In the genomic region with DNA sequence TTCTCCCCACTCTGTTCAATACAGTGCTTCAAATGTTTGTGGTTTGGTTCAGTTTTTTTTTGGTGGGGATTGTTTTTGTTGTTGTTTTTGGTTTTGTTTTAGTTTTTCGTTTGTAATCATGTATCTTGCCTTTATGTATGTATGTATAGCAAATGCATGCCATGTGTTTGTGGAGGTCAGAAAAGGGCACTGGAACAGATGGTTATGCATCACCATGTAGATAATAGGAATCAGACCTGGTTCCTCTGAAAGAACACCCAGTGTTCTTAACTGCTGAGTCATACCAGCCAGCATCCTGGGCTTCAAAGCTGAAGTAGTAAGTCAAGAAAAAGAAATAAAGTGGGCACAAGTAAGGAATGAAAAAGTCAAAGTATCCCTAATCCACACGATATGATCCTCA, we compare ENCODE assay signal across 29 mouse cellular contexts.
DNase-seq lines count a peak whose midpoint lies in the region; ATAC-seq and TF ChIP-seq lines count a peak whose summit lies in the region.
"Had no signal": no experiment of that assay in that cellular context is flagged by ENCODE, and none has a peak within 500 bp of the region (broad histone marks: within the 10 kb centered on the region; RNA-seq: fewer than 3 reads in every experiment).

No protein-coding gene starts in this region.

- no peaks in the 10 kb centered on the region for H3K9me3 ChIP-seq in embryonic facial prominence, embryonic 11.5 days (replicated peaks; ENCODE audit: control insufficient read depth, low read length)
- H3K9me3 ChIP-seq in embryonic facial prominence, embryonic 10.5 days, result no peaks in the 10 kb centered on the region
- H3K9me3 ChIP-seq in lung, postnatal 0 days (ENCODE audit: low read length), result no peaks in the 10 kb centered on the region
- H3K9me3 ChIP-seq: embryonic facial prominence, embryonic 13.5 days; forebrain, embryonic 13.5 days; heart, embryonic 12.5 days; heart, embryonic 15.5 days; hindbrain, embryonic 10.5 days; hindbrain, embryonic 13.5 days; intestine, embryonic 15.5 days had no signal

- H3K27ac ChIP-seq in embryonic facial prominence, embryonic 11.5 days (replicated peaks; ENCODE audit: low read depth, low read length), result no peak overlapping the region
- no peak overlapping the region for H3K27ac ChIP-seq in embryonic facial prominence, embryonic 10.5 days (replicated peaks)
- H3K27ac ChIP-seq in lung, postnatal 0 days (ENCODE audit: low read length), result no peak overlapping the region
- H3K27ac ChIP-seq: embryonic facial prominence, embryonic 13.5 days; forebrain, embryonic 13.5 days; heart, embryonic 15.5 days; hindbrain, embryonic 10.5 days; hindbrain, embryonic 13.5 days; intestine, embryonic 15.5 days had no signal

- DNase-seq in embryonic facial prominence, embryonic 11.5 days (ENCODE audit: low spot score), result peak; percentile 53
- no peak for DNase-seq in embryonic facial prominence, embryonic 10.5 days (ENCODE audit: low spot score)
- DNase-seq in 3T3-L1 (ENCODE audit: low read depth, low spot score), result peak; percentile 86
- peak; percentile 12 for DNase-seq in embryo, embryonic 10.5 days (ENCODE audit: low spot score)
- DNase-seq in left cerebral cortex, adult 9 months (ENCODE audit: low spot score in 2 of 2), result no peak
- DNase-seq in adrenal gland, adult 18-20 months (ENCODE audit: low spot score in 2 of 2), result no peak
- no peak for DNase-seq in lung, postnatal 0 days (ENCODE audit: low spot score)
- DNase-seq: adrenal gland, adult 8-10 months; adrenal gland, postnatal 25 days; cerebellum, adult 11-12 months; cerebellum, adult 8-10 months; cerebellum, postnatal 10 days; cerebellum, postnatal 36 days; gastrocnemius, postnatal 10 days; gastrocnemius, postnatal 36 days; heart, postnatal 10 days; heart, postnatal 36 days; kidney, adult 11 months had no signal

- TF ChIP-seq EP300 in lung, postnatal 0 days (IDR thresholded peaks at IDR 0.05), result no peak

- H3K4me1 ChIP-seq in embryonic facial prominence, embryonic 11.5 days (ENCODE audit: control insufficient read depth, insufficient read depth, low read length), result no peaks in the 10 kb centered on the region
- no peaks in the 10 kb centered on the region for H3K4me1 ChIP-seq in embryonic facial prominence, embryonic 10.5 days
- H3K4me1 ChIP-seq in lung, postnatal 0 days (ENCODE audit: insufficient read depth, low read depth, low read length), result no peaks in the 10 kb centered on the region
- H3K4me1 ChIP-seq: embryonic facial prominence, embryonic 13.5 days; forebrain, embryonic 13.5 days; heart, embryonic 12.5 days; heart, embryonic 15.5 days; hindbrain, embryonic 10.5 days; hindbrain, embryonic 13.5 days; intestine, embryonic 15.5 days had no signal

- no peaks in the 10 kb centered on the region for H3K36me3 ChIP-seq in embryonic facial prominence, embryonic 11.5 days (replicated peaks; ENCODE audit: control insufficient read depth, insufficient read depth, low read depth, low read length)
- no peaks in the 10 kb centered on the region for H3K36me3 ChIP-seq in embryonic facial prominence, embryonic 10.5 days (replicated peaks)
- H3K36me3 ChIP-seq in lung, postnatal 0 days (ENCODE audit: insufficient read depth, low read length), result no peaks in the 10 kb centered on the region
- H3K36me3 ChIP-seq: embryonic facial prominence, embryonic 13.5 days; G1E; heart, embryonic 12.5 days; heart, embryonic 15.5 days; hindbrain, embryonic 10.5 days; hindbrain, embryonic 13.5 days; intestine, embryonic 15.5 days had no signal

- H3K4me3 ChIP-seq in embryonic facial prominence, embryonic 11.5 days (ENCODE audit: low read depth, low read length), result no peak overlapping the region
- no peak overlapping the region for H3K4me3 ChIP-seq in embryonic facial prominence, embryonic 10.5 days
- H3K4me3 ChIP-seq in lung, postnatal 0 days (ENCODE audit: low read depth, low read length), result no peak overlapping the region
- H3K4me3 ChIP-seq: embryonic facial prominence, embryonic 13.5 days; erythroblast, embryonic 14.5 days; forebrain, embryonic 13.5 days; heart, embryonic 12.5 days; heart, embryonic 15.5 days; hindbrain, embryonic 10.5 days; hindbrain, embryonic 13.5 days; intestine, embryonic 15.5 days had no signal

- no peak overlapping the region for H3K4me2 ChIP-seq in embryonic facial prominence, embryonic 11.5 days (ENCODE audit: low read depth, low read length)
- H3K4me2 ChIP-seq in lung, postnatal 0 days (replicated peaks; ENCODE audit: low read depth, low read length), result no peak overlapping the region
- H3K4me2 ChIP-seq: embryonic facial prominence, embryonic 13.5 days; forebrain, embryonic 13.5 days; heart, embryonic 12.5 days; heart, embryonic 15.5 days; hindbrain, embryonic 13.5 days; intestine, embryonic 15.5 days had no signal

- H3K9ac ChIP-seq in embryonic facial prominence, embryonic 11.5 days (replicated peaks; ENCODE audit: low read length), result no peak overlapping the region
- H3K9ac ChIP-seq in lung, postnatal 0 days (replicated peaks; ENCODE audit: low read depth), result no peak overlapping the region
- H3K9ac ChIP-seq: embryonic facial prominence, embryonic 13.5 days; forebrain, embryonic 13.5 days; heart, embryonic 12.5 days; heart, embryonic 15.5 days; hindbrain, embryonic 13.5 days; intestine, embryonic 15.5 days had no signal

- TF ChIP-seq CTCF in lung, postnatal 0 days (IDR thresholded peaks at IDR 0.05), result no peak

- 50% methylated on average over 2 of the region's 2 CpGs for WGBS in embryonic facial prominence, embryonic 11.5 days
- 55% methylated on average over 2 of the region's 2 CpGs for WGBS in embryonic facial prominence, embryonic 10.5 days
- WGBS in lung, postnatal 0 days, result 52% methylated on average over 2 of the region's 2 CpGs

- no peak for ATAC-seq in embryonic facial prominence, embryonic 11.5 days (replicated peaks; ENCODE audit: insufficient number of reproducible peaks, low FRiP score, low TSS enrichment, low read depth)
- no peak for ATAC-seq in lung, postnatal 0 days
- ATAC-seq: forebrain, embryonic 13.5 days; forebrain, embryonic 16.5 days; hindbrain, embryonic 16.5 days; intestine, embryonic 15.5 days had no signal

- H3K27me3 ChIP-seq in embryonic facial prominence, embryonic 11.5 days (ENCODE audit: control insufficient read depth, insufficient read depth, low read length), result no peaks in the 10 kb centered on the region
- no peaks in the 10 kb centered on the region for H3K27me3 ChIP-seq in embryonic facial prominence, embryonic 10.5 days (replicated peaks; ENCODE audit: low read depth, poor library complexity, severe bottlenecking)
- H3K27me3 ChIP-seq in lung, postnatal 0 days (replicated peaks; ENCODE audit: insufficient read depth, low read length), result no peaks in the 10 kb centered on the region
- H3K27me3 ChIP-seq: embryonic facial prominence, embryonic 13.5 days; forebrain, embryonic 13.5 days; heart, embryonic 12.5 days; heart, embryonic 15.5 days; hindbrain, embryonic 13.5 days; intestine, embryonic 15.5 days had no signal

Comparison
In these comparisons a context has a peak if more than half of its experiments do, and no peak if none do; other contexts are left out.
1. DNase-seq: peak in embryonic facial prominence, embryonic 11.5 days (single experiment), 3T3-L1 (single experiment) and embryo, embryonic 10.5 days (single experiment); none in embryonic facial prominence, embryonic 10.5 days (single experiment), left cerebral cortex, adult 9 months (0 of 2), adrenal gland, adult 18-20 months (0 of 2) and lung, postnatal 0 days (single experiment).